Mouse (Mus musculus): Measurements from ENCODE around the gene Zbtb8os.
A peak's percentile ranks its signal among the peaks of the same experiment; 100 is the strongest.
"Not testable (repeated sequence)": the region's sequence is repeated elsewhere in the genome, so short reads cannot be mapped to it uniquely, and the experiment has no call there.

The Zbtb8os gene

GRCm38 (mm10) chr4:129334677-129335215 lies 749 bp upstream of the Zbtb8os start:
- DNase-seq, result no peak

GRCm38 (mm10) chr4:129336291-129336690 lies 796 bp downstream of the Zbtb8os start:
- DNase-seq, result no peak

DNA sequence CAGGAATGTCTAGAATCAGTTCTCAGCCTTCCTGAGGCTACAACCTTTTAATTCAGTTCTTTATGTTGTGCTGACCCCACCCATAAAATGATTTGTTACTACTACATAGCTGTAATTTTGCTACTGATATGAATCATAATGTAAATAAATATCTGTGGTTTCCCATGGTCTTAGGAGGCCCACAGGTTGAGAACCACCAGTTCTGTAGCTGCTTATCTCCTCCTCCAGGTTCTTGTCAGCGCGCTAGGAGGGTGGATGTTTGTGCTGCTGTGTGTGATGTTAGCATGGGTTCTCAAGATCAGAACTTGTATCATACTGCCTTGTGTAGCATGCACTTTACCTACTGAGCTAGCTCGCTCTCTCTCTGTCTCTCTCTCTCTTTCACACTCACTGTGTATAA lies 4.2 kb downstream of the Zbtb8os start:
- no peak for DNase-seq

DNA sequence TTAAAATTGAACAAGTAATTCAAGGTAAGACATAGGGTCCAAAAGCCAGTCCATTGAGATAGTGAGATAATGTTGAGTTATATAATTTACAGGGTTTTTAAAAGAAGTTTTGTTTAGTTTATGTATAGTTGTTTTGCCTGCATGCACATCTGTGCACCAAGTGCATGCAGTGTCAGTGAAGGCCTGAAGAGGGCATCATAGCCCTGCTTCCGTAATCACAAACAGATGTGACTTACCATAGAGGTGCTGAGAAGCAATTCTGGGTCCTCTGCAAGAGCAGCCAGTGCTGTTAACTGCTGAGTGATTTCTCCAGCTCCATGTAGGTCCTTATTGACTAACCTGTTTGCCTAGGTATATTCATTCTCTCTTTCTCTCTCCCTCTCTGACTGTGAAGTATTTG lies 6.4 kb downstream of the Zbtb8os start:
- DNase-seq, result no peak

DNA sequence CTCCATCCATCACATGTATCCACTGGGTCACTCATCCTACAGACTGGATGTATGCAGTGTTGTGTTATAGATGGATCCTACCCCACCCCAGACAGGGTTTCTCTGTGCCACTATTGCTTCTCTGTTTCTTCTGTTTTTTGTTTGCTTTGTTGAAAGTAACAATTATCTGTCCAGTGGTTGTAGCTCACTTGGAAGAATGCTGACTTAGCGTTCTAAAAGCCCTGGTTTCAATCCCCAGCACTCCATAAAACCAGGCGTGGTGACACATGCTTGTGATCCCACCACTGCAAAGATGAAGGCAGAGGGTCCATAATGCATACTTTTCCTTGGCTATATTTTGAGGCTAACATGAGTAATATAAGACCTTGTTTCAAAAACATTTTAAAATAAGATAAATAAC lies 7.2 kb downstream of the Zbtb8os start:
- no peak for DNase-seq

DNA sequence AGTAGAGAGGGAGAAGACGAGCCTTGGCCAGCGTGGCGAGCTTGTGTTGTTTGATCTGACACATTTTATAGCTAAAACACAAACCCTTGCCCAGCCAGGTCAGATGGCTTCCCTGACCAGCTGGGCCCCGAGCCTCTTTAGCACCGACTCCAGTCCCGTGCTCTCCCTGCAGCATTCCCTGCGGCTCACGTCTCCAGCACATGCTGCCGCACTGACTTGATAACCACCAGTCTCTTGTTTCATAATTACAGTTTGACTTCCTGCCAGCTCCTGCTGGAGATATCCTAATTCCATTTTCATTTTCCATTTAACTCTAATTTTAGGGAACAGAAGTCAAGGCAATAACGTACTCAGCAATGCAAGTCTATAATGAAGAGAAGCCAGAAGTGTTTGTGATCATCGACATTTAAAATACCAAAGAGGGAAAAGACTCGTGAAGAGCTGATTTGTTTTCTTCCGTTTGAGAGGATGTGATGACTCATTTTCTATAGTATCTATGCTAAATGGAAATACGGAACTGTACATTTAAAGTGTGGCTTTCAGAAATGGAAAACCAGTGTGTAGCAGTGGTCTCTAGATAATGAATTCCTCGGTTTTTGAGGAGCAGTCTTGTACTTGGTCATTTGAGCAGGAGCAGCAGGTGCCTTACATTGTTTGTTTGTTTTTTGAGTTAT lies 11.1 kb downstream of the Zbtb8os start:
- DNase-seq, result peak; percentile 44

GRCm38 (mm10) chr4:129350644-129351043 lies 15.1 kb downstream of the Zbtb8os start:
- DNase-seq, result peak; percentile 34

DNA sequence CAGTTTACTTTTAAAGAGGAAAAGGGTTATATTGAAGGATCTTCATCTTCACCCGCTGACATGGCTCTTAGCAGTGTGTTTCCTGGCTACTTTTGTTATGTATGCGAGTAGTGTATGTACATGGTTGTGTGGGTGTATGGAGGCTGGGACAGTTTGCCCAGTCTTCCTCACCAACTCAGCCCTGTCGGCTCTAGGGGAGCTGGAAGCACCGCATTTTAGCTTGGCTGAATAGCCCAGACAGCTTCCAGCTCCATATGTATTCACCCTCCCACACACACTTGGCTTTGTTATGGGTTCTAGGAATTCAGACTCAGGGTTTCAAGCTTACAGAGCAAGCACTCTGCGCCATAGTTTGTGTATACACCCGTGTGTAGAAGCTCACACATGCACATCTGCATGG lies 15.6 kb downstream of the Zbtb8os start:
- peak; percentile 65 for DNase-seq

DNA sequence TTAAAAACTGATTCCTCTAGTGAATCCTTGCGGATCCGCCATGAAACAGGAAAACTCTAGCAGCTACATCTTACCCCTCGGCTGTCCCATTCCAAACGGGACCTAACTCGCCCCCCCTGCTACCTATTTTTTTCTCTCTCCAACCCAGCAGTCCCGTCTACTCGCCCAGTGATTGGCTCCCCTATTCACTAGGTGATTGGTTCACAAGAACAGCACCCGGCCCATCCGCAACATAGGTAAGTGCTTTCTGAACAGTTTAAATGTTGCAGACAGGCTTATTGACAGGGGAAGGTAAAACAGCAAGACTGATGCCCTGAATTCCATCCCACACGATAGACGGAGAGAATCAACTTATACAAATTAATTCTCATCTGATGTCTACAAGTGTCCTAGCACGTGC lies 17.7 kb downstream of the Zbtb8os start:
- no peak for DNase-seq

DNA sequence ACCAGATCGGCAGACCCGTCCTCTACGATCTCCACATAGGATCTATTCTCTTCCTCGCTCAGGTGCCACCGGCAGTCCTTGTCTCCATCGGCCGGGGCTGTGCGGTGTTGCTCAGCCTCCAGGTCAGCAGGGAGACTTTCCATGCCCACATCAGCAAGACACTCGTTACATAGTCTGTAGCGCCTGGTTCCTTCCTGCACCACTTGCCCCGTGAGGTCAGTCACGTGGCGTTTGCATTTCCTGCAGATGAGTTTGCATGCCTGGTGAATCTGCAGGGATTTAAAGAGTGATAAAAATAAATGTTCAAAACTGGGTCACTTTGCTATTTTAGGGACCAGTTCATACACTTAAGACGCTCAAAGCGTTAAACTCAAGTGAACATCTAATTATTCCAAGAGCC lies 18.7 kb downstream of the Zbtb8os start:
- DNase-seq, result no peak

GRCm38 (mm10) chr4:129357613-129358163 lies 22.2 kb downstream of the Zbtb8os start:
- DNase-seq, result no peak

DNA sequence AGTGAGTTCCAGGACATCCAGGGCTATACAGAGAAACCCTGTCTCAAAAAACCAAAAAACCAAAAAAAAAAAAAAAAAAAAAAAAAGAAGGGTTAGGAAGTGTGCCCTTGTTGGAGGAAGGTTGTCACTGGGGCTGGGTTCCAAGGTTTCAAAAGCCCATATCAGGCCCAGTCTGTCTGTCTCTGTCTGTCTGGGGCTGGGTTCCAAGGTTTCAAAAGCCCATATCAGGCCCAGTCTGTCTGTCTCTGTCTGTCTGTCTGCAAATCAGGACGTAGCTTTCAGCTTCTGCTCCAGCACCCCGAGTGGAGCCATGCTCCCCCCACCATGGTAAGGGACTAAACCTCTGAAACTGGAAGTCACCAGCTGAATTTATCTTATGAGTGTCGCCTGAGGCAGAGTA lies 26.7 kb downstream of the Zbtb8os start:
- DNase-seq, result not testable (repeated sequence)

- no peak for DNase-seq
These were observed 27.3 kb downstream of the Zbtb8os start for GRCm38 (mm10) chr4:129362771-129363170.

GRCm38 (mm10) chr4:129363463-129363862 lies 28.0 kb downstream of the Zbtb8os start:
- no peak for DNase-seq

- DNase-seq, result no peak
These were observed 28.9 kb downstream of the Zbtb8os start for GRCm38 (mm10) chr4:129364379-129364778.

DNA sequence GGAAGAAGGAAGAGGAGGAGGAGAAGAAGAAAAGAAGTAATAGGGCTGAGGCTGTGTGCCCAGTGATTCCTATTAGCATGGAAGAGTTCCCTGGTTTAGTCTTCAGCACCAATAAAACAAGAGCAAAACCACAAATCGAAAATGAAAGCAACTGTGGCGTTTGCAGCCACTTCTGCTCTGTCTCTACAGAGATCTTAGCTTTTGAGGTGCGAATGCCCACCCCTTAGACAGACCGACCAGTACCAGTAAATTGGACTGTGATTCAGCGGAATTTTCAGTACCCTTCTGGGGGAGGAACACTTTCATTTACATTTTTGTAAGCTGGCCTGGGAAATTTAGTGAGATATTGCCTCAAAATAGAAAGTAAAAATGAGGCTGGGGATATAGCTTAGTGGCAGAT lies 29.7 kb downstream of the Zbtb8os start:
- DNase-seq, result no peak

GRCm38 (mm10) chr4:129371391-129371790 lies 35.9 kb downstream of the Zbtb8os start:
- DNase-seq, result no peak

DNA sequence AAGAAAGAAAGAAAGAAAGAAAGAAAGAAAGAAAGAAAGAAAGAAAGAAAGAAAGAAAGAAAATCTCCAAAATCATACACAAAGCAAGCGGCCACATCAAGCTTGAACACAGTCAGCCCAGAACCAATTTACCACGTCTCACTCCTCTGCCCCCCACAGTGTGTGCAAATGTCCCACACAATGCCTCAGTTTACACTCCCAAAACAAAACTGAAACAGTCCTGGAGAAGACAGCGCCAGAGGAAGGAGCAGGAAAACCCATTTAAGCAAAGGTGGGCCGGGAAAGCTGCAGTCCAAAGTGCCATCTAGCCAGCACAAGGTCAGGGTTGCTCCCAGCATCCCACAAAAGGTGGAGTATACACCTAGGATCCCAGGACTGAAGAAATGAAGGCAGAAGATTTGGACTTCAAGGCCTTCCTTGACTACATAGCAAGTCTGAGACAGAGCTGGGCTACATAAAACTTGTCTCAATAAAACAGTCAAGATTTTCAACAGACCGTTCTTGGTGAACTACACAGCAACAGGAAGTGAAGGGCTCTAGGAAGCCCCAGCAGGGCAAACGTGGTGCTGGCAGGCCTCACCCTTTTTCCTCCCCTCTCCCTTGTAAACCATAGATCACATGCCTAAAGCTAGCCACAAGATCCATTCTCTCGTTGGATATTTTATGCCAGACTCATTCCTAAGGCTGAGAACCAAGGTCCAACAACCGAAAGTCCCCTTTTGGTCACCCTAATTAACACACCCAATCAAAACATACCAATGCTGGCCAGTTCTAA lies 37.9 kb downstream of the Zbtb8os start:
- no peak for DNase-seq

GRCm38 (mm10) chr4:129374219-129374755 lies 38.8 kb downstream of the Zbtb8os start:
- DNase-seq, result no peak

GRCm38 (mm10) chr4:129375000-129375399 lies 39.5 kb downstream of the Zbtb8os start:
- no peak for DNase-seq

- no peak for DNase-seq
These were observed 40.3 kb downstream of the Zbtb8os start for GRCm38 (mm10) chr4:129375821-129376220.

DNA sequence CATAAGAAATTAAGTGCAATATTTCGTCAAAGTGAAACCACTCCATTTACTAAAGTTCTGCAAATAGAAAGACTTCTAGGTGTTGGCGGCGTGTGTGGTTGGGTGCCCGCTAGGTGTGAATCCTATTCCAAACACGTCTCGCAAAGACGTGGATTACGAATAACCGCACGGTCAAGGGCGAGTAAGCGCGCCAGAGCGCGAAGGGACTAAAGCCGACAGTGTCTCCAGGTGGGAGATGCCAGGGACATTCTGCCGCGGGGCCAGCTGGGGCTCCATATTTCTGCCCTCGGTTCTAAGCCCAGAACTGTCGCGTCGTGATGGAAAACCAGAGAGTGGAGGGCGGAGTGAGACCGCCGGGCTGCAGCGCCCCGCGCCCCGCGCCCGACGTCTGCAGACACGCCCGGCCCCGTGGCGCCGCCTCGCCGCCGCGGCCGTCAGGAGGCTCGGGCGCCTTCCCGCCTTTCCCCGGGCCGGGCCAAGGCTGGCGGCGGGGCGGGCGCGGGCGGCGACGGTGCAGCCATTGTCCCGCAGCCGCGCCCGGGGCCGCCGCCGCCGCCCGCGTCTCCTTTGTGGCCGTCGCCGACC lies 41.6 kb downstream of the Zbtb8os start:
- DNase-seq, result peak; percentile 51
